Mouse (Mus musculus) kidney, postnatal 10 days (tissue): Measurements from ENCODE around the gene Klhl8.
"Not testable (repeated sequence)": the region's sequence is repeated elsewhere in the genome, so short reads cannot be mapped to it uniquely, and the experiment has no call there.

Experiments used
- DNase-seq: peaks from one replicate; pipeline ENCODE4 v3.0.0; 2021; ENCODE audit warnings: mixed read lengths

The Klhl8 gene

DNA sequence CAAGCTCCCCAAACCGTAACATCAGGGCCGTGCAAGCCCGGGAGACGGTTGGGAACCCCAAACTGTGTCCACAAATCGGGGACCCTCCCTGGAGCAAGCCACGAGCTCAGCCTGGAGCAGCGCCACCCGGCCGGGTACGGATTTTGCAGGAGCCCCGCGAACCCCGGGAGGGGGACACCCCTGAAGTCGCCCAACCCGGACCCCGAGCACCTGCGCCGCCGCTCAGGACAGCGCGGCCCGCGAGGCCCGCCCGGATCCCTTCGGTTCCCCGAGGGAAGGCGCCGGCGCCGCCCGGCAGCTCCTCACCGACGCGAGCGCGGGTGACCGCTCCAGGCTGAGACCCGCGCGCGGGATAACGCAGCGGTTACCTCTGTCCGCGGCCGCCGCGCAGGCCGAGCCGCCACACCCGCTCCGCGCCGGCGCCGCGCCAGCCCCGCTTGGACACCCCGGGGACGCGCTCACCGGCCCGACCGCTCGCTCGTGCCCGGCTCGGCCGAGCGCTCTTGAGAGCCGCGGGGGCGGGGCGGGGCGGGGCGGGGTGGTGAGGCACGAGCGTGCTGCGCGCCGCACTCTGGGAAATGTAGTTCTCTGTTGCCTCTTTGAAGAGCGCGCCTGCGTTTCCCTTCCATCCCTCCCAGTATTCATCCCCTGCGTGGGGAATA is at the start of gene Klhl8:
TSS of gene Klhl8 (minus strand) at position 512 of the 662 bp plus-strand sequence.
- peak; percentile 94 for DNase-seq

DNA sequence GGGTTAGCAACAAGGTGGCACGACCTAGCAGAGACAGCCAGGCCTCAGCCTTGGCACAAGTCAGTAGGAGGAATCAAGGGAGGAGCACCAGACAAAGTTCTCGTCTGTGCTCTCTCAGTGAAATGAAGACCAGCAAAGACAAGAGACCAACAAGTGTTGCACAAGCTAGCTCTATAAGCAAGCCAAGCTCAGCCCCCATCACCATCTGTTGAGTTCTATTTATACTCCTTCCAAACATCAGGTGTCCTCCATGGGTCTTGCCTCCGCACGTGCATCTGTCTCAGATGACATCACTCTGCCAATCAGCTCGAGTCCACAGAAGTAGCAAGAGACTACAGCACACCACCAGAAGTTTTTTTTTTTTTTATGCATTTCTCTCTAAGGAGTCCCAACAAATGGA is 43.6 kb upstream of the Klhl8 start:
- DNase-seq: no peak

DNA sequence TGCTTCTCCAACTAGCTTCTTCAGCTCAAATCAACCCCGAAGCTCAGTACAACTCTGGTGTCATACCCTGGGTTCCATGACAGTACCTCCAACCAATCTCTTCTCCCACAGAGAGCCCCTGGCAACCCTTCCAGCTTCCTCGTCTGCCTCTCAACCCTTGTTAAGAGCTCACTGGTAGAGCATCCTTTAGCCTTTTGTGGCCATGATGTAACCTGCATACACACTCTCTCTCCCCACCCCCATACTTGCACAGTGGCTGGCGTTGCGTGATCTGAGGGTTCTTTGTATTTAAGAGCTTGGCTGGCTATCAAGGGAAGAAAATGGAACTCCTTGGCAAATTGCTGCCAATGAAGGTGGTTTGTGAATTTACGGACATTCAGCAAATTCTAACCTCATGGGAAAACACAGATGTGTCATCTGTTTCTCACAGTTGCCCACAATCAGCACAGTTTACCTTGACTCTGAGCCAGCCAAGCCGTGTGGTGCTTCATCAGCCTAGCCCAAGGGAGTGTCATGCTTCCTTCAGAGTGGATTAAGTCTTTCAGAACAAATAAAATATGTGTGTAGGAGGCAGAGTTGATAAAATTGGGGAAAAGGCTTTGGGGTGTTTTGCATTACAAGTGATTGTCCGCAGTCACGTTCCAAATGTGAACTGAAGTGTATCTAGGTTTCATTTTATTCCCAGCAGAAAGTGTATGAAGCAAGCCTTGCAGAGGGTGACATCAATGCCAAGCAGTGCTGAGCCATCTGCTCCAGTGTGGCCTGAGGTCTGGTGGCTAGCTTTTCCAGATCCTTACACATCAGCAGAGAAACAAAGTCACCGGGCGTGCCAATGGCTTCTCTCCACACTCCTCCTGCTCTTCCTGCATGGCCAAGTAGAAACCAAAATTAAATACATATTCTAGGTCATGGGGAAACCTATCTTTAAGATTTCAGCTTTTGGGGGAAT is 42.4 kb upstream of the Klhl8 start:
- DNase-seq: no peak

- not testable (repeated sequence) for DNase-seq
Measured at GRCm38 (mm10) chr5:103950138-103950537, 39.1 kb upstream of the Klhl8 start.

DNA sequence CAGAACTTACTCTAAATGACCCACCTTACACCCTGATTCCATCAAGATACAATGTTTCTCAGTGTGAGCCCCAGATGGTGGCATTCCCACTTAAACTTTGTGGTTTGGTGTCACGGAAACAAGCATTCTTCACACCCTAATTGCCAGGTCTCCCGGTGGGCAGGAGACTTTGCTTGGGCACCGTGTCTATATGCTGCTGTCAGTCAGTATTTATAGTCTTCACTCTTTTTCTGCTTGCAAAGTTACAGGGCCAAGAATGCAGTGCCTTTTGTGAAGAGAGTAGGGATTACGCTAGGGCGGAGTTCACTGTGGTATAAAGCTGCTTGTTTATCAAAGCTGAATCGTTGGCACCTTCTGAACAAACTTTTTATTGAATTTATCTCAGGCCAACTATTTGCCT is 32.1 kb upstream of the Klhl8 start:
- DNase-seq: no peak

DNA sequence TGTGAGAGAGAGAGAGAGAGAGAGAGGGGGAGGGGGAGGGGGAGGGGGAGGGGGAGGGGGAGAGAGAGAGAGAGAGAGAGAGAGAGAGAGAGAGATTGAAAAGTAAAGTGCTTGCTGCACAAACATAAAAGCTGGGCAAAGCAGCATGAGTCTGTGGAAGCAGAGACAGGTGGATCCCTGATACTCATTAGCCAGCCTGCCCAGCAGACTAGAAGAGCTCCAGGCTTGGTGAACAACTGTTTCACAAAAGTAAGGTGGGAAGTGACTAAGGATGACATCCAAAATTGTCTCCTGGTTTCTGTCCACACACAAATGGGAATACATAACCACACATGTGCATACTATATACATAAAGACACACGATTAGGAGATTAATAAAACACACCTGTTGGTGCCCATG is 28.8 kb upstream of the Klhl8 start:
- DNase-seq: no peak

- no peak for DNase-seq
Measured at GRCm38 (mm10) chr5:103939350-103939652, 28.2 kb upstream of the Klhl8 start.

- no peak for DNase-seq
Measured at GRCm38 (mm10) chr5:103938547-103939349, 27.7 kb upstream of the Klhl8 start.

GRCm38 (mm10) chr5:103936906-103937589 is 26.0 kb upstream of the Klhl8 start:
- peak; percentile 34 for DNase-seq

DNA sequence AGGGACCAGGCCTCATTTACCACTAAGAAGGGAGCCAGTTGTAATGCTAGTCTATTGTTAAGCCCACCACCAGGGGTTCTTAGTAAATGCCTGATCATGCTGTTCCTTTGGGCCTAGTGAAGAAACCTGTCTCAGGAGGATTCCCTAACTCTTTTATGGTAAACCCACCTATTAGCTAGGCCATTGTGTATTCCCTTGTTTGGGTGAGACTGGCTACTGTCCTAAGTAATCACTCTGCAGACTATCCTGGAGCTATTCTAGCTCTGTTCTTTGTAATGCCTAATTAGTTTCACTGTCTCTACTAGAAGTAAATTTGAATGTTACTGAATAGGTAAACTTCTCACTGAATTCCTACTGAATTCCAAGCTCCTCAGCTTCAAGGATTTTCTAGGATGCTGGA is 20.9 kb upstream of the Klhl8 start:
- DNase-seq: not testable (repeated sequence)

- no peak for DNase-seq
Measured at GRCm38 (mm10) chr5:103930511-103930910, 19.5 kb upstream of the Klhl8 start.

DNA sequence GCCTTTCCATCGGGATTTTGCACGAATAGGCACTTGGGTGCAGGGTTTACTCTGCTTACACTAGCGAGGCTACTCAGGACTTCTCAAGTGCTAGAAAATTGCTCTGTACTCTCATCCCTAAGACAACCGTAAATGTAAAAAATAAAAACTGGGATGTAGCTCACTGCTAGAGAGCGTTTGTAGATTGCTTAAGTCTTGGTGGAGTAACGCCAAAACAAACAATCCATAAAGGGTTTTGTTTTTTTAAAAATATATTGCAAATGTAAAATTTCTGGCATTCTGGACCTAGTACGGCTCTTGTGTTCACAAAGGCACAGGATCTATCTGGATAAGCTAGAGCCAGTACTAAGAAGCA is 17.1 kb upstream of the Klhl8 start:
- no peak for DNase-seq

DNA sequence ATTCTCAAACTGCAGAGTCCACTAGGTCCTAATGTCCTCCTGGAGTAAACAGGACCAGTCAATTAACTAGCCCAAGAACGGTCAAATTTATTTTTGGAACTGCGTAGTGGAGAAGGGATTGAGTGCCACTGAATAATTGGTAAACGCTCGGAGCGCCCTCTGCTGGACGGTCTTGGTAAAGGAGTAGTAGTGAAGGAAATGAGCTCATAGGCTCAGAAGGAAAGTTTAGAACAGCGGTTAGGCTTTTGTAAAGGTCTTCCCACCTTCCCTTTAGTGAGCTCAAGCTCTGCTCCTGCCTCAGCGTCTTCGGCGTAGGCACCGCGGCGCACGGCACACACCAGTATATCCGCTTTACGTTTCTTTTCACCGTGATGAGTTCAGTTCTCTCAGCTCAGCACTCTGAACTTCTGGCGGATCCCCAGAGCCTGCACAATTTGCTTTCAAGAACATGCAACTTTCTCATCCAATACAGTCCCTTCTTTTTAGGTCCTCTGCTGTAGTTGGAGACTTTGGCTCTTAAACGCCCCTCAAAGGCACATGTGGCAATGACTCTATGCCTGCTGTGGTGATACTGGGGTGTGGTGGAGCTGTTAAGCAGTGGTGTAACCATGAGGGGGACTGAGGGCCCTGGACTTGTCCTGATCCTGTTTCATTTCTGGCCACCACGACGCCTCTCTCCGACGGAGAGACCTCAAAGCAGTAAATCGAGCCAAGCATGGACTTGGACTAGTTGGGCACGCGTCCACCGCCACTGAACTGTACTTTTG is 16.6 kb upstream of the Klhl8 start:
- DNase-seq: peak; percentile 97

- peak; percentile 32 for DNase-seq
Measured at GRCm38 (mm10) chr5:103926398-103926797, 15.3 kb upstream of the Klhl8 start.

GRCm38 (mm10) chr5:103923755-103924154 is 12.7 kb upstream of the Klhl8 start:
- no peak for DNase-seq

GRCm38 (mm10) chr5:103923101-103923500 is 12.0 kb upstream of the Klhl8 start:
- no peak for DNase-seq

DNA sequence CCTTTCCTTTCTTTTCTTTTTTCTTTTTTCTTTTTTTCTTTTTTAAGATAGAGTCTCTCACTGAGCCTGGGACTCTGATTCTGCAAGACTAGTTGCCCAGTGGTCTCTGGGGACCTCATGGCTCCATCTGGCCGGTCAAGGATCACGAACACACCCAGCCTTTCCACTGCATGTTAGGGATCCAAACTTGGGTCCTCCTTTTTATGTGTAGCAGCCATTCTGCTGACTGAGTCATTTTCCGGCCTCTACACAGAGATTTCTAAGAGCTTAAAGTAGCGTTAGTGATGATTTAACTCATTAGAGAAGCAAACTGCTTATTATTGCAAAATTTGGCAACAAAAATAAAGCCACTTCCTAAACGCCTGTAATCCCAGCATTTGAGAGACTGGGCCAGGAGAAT is 11.4 kb upstream of the Klhl8 start:
- no peak for DNase-seq

GRCm38 (mm10) chr5:103919497-103919896 is 8.4 kb upstream of the Klhl8 start:
- DNase-seq: no peak

GRCm38 (mm10) chr5:103918233-103918632 is 7.2 kb upstream of the Klhl8 start:
- no peak for DNase-seq

- DNase-seq: no peak
Measured at GRCm38 (mm10) chr5:103917357-103917895, 6.4 kb upstream of the Klhl8 start.

GRCm38 (mm10) chr5:103916595-103917356 is 5.7 kb upstream of the Klhl8 start:
- DNase-seq: no peak
